ENCODE assay signal across 26 mouse cellular contexts in the genomic region with DNA sequence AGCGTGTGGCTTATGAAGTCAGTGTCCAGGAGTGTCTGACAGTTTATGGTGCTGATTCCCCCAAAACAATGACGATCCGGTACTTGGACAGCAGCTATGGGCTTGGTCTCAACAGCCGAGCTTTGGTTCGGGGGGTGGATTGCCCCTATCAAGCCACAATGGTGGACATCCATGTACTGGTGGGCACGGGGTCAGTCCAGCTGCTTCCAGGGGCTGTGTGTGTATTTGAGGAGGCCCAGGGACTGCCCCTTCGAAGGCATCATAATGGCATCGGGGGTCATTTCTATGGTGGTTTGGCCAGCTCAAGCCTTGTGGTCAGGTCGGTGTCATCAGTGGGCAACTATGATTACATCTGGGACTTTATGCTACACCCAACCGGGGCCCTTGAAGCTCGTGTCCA. TPM values are rescaled to one million over a fixed set of nuclear protein-coding genes. Genes with fewer than 3 reads are reported as not detected.
DNase-seq lines count a peak whose midpoint lies in the region; ATAC-seq and TF ChIP-seq lines count a peak whose summit lies in the region.
"Had no signal": no experiment of that assay in that cellular context is flagged by ENCODE, and none has a peak within 500 bp of the region (broad histone marks: within the 10 kb centered on the region; RNA-seq: fewer than 3 reads in every experiment).

No protein-coding gene starts in this region.

- no peak for ATAC-seq in limb, embryonic 13.5 days (ENCODE audit: low FRiP score, low read depth)
- ATAC-seq: activated CD4-positive, CD25-positive, alpha-beta regulatory T cell, adult 4 months; forebrain, embryonic 13.5 days; forebrain, embryonic 15.5 days; forebrain, postnatal 0 days; Patski had no signal

- TF ChIP-seq RAD21 in CH12.LX (IDR thresholded peaks at IDR 0.05; ENCODE audit: low read depth, low read length): no peak

- dilution Hi-C loops in CH12.LX (cut with MboI; ENCODE audit: extremely low pct_ligation_motif_present, extremely low pct_unique_long_range_greater_than_20kb, low sequenced_read_pairs): no loop called here

- H3K27me3 ChIP-seq in limb, embryonic 13.5 days: no peaks in the 10 kb centered on the region
- H3K27me3 ChIP-seq in limb, embryonic 10.5 days (ENCODE audit: low read depth, poor library complexity, severe bottlenecking): no peaks in the 10 kb centered on the region
- H3K27me3 ChIP-seq in CH12.LX (replicated peaks) (no peaks in the 10 kb centered on the region), E14TG2a.4 (ENCODE audit: insufficient read depth, low read length) (no peaks in the 10 kb centered on the region)
- H3K27me3 ChIP-seq: embryonic facial prominence, embryonic 12.5 days; forebrain, embryonic 13.5 days; forebrain, embryonic 15.5 days; Patski had no signal

- H3K27ac ChIP-seq in limb, embryonic 13.5 days: no peak overlapping the region
- no peak overlapping the region for H3K27ac ChIP-seq in limb, embryonic 10.5 days
- H3K27ac ChIP-seq in CH12.LX (ENCODE audit: insufficient read depth, low read depth): no peak overlapping the region
- H3K27ac ChIP-seq: embryonic facial prominence, embryonic 10.5 days; embryonic facial prominence, embryonic 12.5 days; forebrain, embryonic 13.5 days; forebrain, embryonic 15.5 days had no signal

- TF ChIP-seq EP300 in CH12.LX (IDR thresholded peaks at IDR 0.05; ENCODE audit: low read length): no peak

- H3K79me2 ChIP-seq in CH12.LX (replicated peaks; ENCODE audit: control insufficient read depth, extremely low read depth, insufficient read depth, poor library complexity, severe bottlenecking): no peaks in the 10 kb centered on the region

- H3K4me3 ChIP-seq in limb, embryonic 13.5 days: no peak overlapping the region
- no peak overlapping the region for H3K4me3 ChIP-seq in limb, embryonic 10.5 days
- H3K4me3 ChIP-seq in CH12.LX (replicated peaks in 1 of 3; ENCODE audit: low read depth in 2 of 3, low read length in 2 of 3, poor library complexity in 1 of 3) (no peak overlapping the region), E14TG2a.4 (replicated peaks; ENCODE audit: low read length) (peak overlapping the region; percentile 27; the same call in 1 of the 2 replicates)
- H3K4me3 ChIP-seq: embryonic facial prominence, embryonic 10.5 days; embryonic facial prominence, embryonic 12.5 days; forebrain, embryonic 13.5 days; forebrain, embryonic 15.5 days had no signal

- H3K4me2 ChIP-seq in limb, embryonic 13.5 days (replicated peaks): no peak overlapping the region
- no peak overlapping the region for H3K4me2 ChIP-seq in CH12.LX (ENCODE audit: insufficient read depth, low read depth, poor library complexity, severe bottlenecking)
- H3K4me2 ChIP-seq: embryonic facial prominence, embryonic 12.5 days; forebrain, embryonic 13.5 days; forebrain, embryonic 15.5 days had no signal

- in situ Hi-C loops in CH12.LX (cut with MboI; ENCODE audit: low pct_ligation_motif_present, low pct_unique_long_range_greater_than_20kb, low sequenced_read_pairs): no loop called here

- peak overlapping the region; percentile 25; the same call in 1 of the 2 replicates for H3K9ac ChIP-seq in limb, embryonic 13.5 days
- H3K9ac ChIP-seq in CH12.LX (ENCODE audit: insufficient read depth, low read depth): no peak overlapping the region
- H3K9ac ChIP-seq: embryonic facial prominence, embryonic 12.5 days; forebrain, embryonic 13.5 days; forebrain, embryonic 15.5 days; forebrain, postnatal 0 days had no signal

- peaks cover 53% of the 10 kb centered on the region for H3K36me3 ChIP-seq in limb, embryonic 13.5 days
- peaks cover 63% of the 10 kb centered on the region for H3K36me3 ChIP-seq in limb, embryonic 10.5 days
- H3K36me3 ChIP-seq in CH12.LX (replicated peaks in 1 of 2; ENCODE audit: control insufficient read depth in 1 of 2, insufficient read depth in 1 of 2, low read length in 1 of 2): peaks cover 58 to 84% of the 10 kb centered on the region in 2 experiments
- peaks cover 72% of the 10 kb centered on the region for H3K36me3 ChIP-seq in E14TG2a.4 (ENCODE audit: insufficient read depth, low read length)

- TF ChIP-seq CTCF in CH12.LX (conservative IDR thresholded peaks at IDR 0.05 in 1 of 2, IDR thresholded peaks at IDR 0.05 in 1 of 2; ENCODE audit: low read depth in 2 of 2, low read length in 2 of 2) (no peak), E14TG2a.4 (conservative IDR thresholded peaks at IDR 0.05; ENCODE audit: low read length) (no peak)

- DNase-seq in limb, embryonic 10.5 days (ENCODE audit: low spot score): no peak
- no peak for DNase-seq in CH12.LX (ENCODE audit: extremely low read depth)
- no peak for DNase-seq in cerebellum, postnatal 4 days (ENCODE audit: low spot score in 2 of 2)
- DNase-seq in cerebellum, adult 9-10 months: no peak
- DNase-seq: adrenal gland, adult 8-10 months; adrenal gland, postnatal 14 days; adrenal gland, postnatal 36 days; cerebellum, adult 11-12 months; cerebellum, adult 2 months; cerebellum, adult 9-11 months; cerebellum, postnatal 14 days; cerebellum, postnatal 36 days; forebrain, postnatal 0 days had no signal

- TF ChIP-seq POLR2A in CH12.LX (IDR thresholded peaks at IDR 0.05; ENCODE audit: low read depth, low read length): no peak

- H3K4me1 ChIP-seq in limb, embryonic 13.5 days: no peaks in the 10 kb centered on the region
- H3K4me1 ChIP-seq in limb, embryonic 10.5 days: peaks cover 7% of the 10 kb centered on the region; the same call in 1 of the 2 replicates
- H3K4me1 ChIP-seq in CH12.LX (ENCODE audit: control insufficient read depth in 1 of 2, insufficient read depth in 2 of 2) (peaks cover 0 to 6% of the 10 kb centered on the region in 2 experiments; a peak in 1 of 4 replicates), E14TG2a.4 (replicated peaks; ENCODE audit: low read depth, low read length) (peaks cover 91% of the 10 kb centered on the region)
- H3K4me1 ChIP-seq: embryonic facial prominence, embryonic 12.5 days; forebrain, embryonic 13.5 days; forebrain, embryonic 15.5 days had no signal

- 85% methylated on average over 11 of the region's 11 CpGs for WGBS in limb, embryonic 13.5 days
- 88% methylated on average over 11 of the region's 11 CpGs for WGBS in limb, embryonic 10.5 days

- H3K9me3 ChIP-seq in limb, embryonic 13.5 days: no peaks in the 10 kb centered on the region
- H3K9me3 ChIP-seq in limb, embryonic 10.5 days (replicated peaks): no peaks in the 10 kb centered on the region
- H3K9me3 ChIP-seq in CH12.LX (replicated peaks; ENCODE audit: low read length) (no peaks in the 10 kb centered on the region), E14TG2a.4 (ENCODE audit: low read length) (no peaks in the 10 kb centered on the region)
- H3K9me3 ChIP-seq: embryonic facial prominence, embryonic 10.5 days; embryonic facial prominence, embryonic 12.5 days; forebrain, embryonic 13.5 days; forebrain, embryonic 15.5 days had no signal

TF ChIP-seq in CH12.LX, 34 proteins besides CTCF, POLR2A, EP300 and RAD21:
- no peak for TF ChIP-seq HCFC1 (IDR thresholded peaks at IDR 0.05; ENCODE audit: low read depth, low read length)
- peak; percentile 81 for TF ChIP-seq POLR2AphosphoS2 (IDR thresholded peaks at IDR 0.05; ENCODE audit: low read depth, low read length)
TF ChIP-seq in CH12.LX: peak in this region for 1.

RNA-seq across cellular contexts. Expression of gene Aoc2, which starts 1.3 kb away (rescaled TPM):
- 1.4 TPM in 2 replicates for polyA plus RNA-seq in limb, embryonic 13.5 days (2015; fragmentation: Nextera tagmentation; extraction: Ambion mirVana)
- polyA plus RNA-seq in limb, embryonic 10.5 days (2016; fragmentation: Nextera tagmentation; extraction: Ambion mirVana): 2.7 and 2.8 TPM in 2 replicates
- total RNA-seq in CH12.LX (2012; rRNA removed) (5.0 and 5.5 TPM in 2 replicates), CH12.LX (2014; rRNA removed) (3.6 and 4.3 TPM in 2 replicates)
- polyA plus RNA-seq in CH12.LX (2012; ENCODE audit: insufficient read length, low read depth): 10.7 and 12.1 TPM in 2 replicates

RNA-seq across cellular contexts. Expression of gene Aoc3, which starts 4.3 kb away (rescaled TPM):
- polyA plus RNA-seq in limb, embryonic 13.5 days (2015; fragmentation: Nextera tagmentation; extraction: Ambion mirVana): 0.20 and 0.31 TPM in 2 replicates
- 0.03 TPM in 1 of 2 replicates, not detected in the other for polyA plus RNA-seq in limb, embryonic 10.5 days (2016; fragmentation: Nextera tagmentation; extraction: Ambion mirVana)
- total RNA-seq in CH12.LX (2012; rRNA removed): 0.25 and 0.29 TPM in 2 replicates
- total RNA-seq in CH12.LX (2014; rRNA removed): 0.28 and 0.30 TPM in 2 replicates
- 0.86 and 0.99 TPM in 2 replicates for polyA plus RNA-seq in CH12.LX (2012; ENCODE audit: insufficient read length, low read depth)
- polyA plus RNA-seq: activated CD4-positive, CD25-positive, alpha-beta regulatory T cell, adult 4 months; forebrain, embryonic 11.5 days; forebrain, embryonic 13.5 days; forebrain, embryonic 15.5 days had no signal

RNA-seq across cellular contexts. Expression of gene Psme3, which starts 10.1 kb away (rescaled TPM):
- 136 and 144 TPM in 2 replicates for polyA plus RNA-seq in limb, embryonic 13.5 days (2015; fragmentation: Nextera tagmentation; extraction: Ambion mirVana)
- polyA plus RNA-seq in limb, embryonic 10.5 days (2016; fragmentation: Nextera tagmentation; extraction: Ambion mirVana): 210 and 214 TPM in 2 replicates
- 86.1 and 108 TPM in 2 replicates for total RNA-seq in CH12.LX (2012; rRNA removed)
- 199 and 208 TPM in 2 replicates for total RNA-seq in CH12.LX (2014; rRNA removed)
- 496 and 527 TPM in 2 replicates for polyA plus RNA-seq in CH12.LX (2012; ENCODE audit: insufficient read length, low read depth)

RNA-seq across cellular contexts. Expression of gene Becn1, which starts 24.1 kb away (rescaled TPM):
- polyA plus RNA-seq in limb, embryonic 13.5 days (2015; fragmentation: Nextera tagmentation; extraction: Ambion mirVana): 124 and 127 TPM in 2 replicates
- polyA plus RNA-seq in limb, embryonic 10.5 days (2016; fragmentation: Nextera tagmentation; extraction: Ambion mirVana): 148 TPM in 2 replicates
- 280 and 282 TPM in 2 replicates for total RNA-seq in CH12.LX (2012; rRNA removed)
- 207 and 224 TPM in 2 replicates for total RNA-seq in CH12.LX (2014; rRNA removed)
- polyA plus RNA-seq in CH12.LX (2012; ENCODE audit: insufficient read length, low read depth): 177 and 237 TPM in 2 replicates

RNA-seq across cellular contexts. Expression of gene G6pc, which starts 41.2 kb away (rescaled TPM):
- not detected in 2 replicates for polyA plus RNA-seq in limb, embryonic 13.5 days (2015; fragmentation: Nextera tagmentation; extraction: Ambion mirVana)
- polyA plus RNA-seq in limb, embryonic 10.5 days (2016; fragmentation: Nextera tagmentation; extraction: Ambion mirVana): not detected in 2 replicates
- total RNA-seq in CH12.LX (2012; rRNA removed): 0.08 TPM in 1 of 2 replicates, not detected in the other
- not detected in 2 replicates for total RNA-seq in CH12.LX (2014; rRNA removed)
- polyA plus RNA-seq in CH12.LX (2012; ENCODE audit: insufficient read length, low read depth): not detected in 2 replicates
- total RNA-seq: ES-E14; forebrain, postnatal 0 days had no signal
- polyA plus RNA-seq: activated CD4-positive, CD25-positive, alpha-beta regulatory T cell, adult 4 months; C2C12; cerebellum, adult 2 months; cortical plate, adult 2 months; embryonic facial prominence, embryonic 10.5 days; embryonic facial prominence, embryonic 12.5 days; embryonic facial prominence, embryonic 14.5 days; forebrain, embryonic 11.5 days; forebrain, embryonic 13.5 days; forebrain, embryonic 15.5 days; forebrain, postnatal 0 days; Patski had no signal
